Comparison of ENCODE assay signal across 8 mouse cellular contexts in genomic region chr7:101820295-101821030, GRCm38 (mm10). TPM values are rescaled to one million over a fixed set of nuclear protein-coding genes. Genes with fewer than 3 reads are reported as not detected.
DNase-seq lines count a peak whose midpoint lies in the region; ATAC-seq and TF ChIP-seq lines count a peak whose summit lies in the region.

No protein-coding gene starts in this region.

- no peak overlapping the region for H3K27ac ChIP-seq in lung, embryonic 16.5 days (ENCODE audit: low read length)
- H3K27ac ChIP-seq in embryonic facial prominence, embryonic 11.5 days (replicated peaks; ENCODE audit: low read depth, low read length) = no peak overlapping the region
- H3K27ac ChIP-seq in intestine, postnatal 0 days (ENCODE audit: low read depth, low read length) = no peak overlapping the region

- DNase-seq in lung, postnatal 4 days = no peak
- peak; percentile 51 for DNase-seq in embryonic facial prominence, embryonic 11.5 days (ENCODE audit: low spot score)
- DNase-seq in retina, embryonic 14.5 days (ENCODE audit: low spot score) = peak; percentile 32
- DNase-seq in spleen, adult 12 weeks (ENCODE audit: low spot score) = no peak
- no peak for DNase-seq in lung, adult 2 months

- H3K9me3 ChIP-seq in lung, embryonic 16.5 days (ENCODE audit: control insufficient read depth, low read length) = no peaks in the 10 kb centered on the region
- no peaks in the 10 kb centered on the region for H3K9me3 ChIP-seq in embryonic facial prominence, embryonic 11.5 days (replicated peaks; ENCODE audit: control insufficient read depth, low read length)
- H3K9me3 ChIP-seq in intestine, postnatal 0 days (ENCODE audit: control insufficient read depth) = no peaks in the 10 kb centered on the region

- peak overlapping the region; percentile 79 for H3K4me2 ChIP-seq in lung, embryonic 16.5 days (ENCODE audit: low read depth, low read length)
- H3K4me2 ChIP-seq in embryonic facial prominence, embryonic 11.5 days (ENCODE audit: low read depth, low read length) = peak overlapping the region; percentile 34
- H3K4me2 ChIP-seq in intestine, postnatal 0 days (replicated peaks; ENCODE audit: low read depth) = peak overlapping the region; percentile 78

- H3K9ac ChIP-seq in lung, embryonic 16.5 days (ENCODE audit: low read length) = 0 out of 2 replicates have a peak overlapping the region, but pooled peaks have one; percentile 2
- no peak overlapping the region for H3K9ac ChIP-seq in embryonic facial prominence, embryonic 11.5 days (replicated peaks; ENCODE audit: low read length)
- H3K9ac ChIP-seq in intestine, postnatal 0 days (ENCODE audit: low read depth, low read length) = no peak overlapping the region

- H3K4me1 ChIP-seq in lung, embryonic 16.5 days (replicated peaks; ENCODE audit: control insufficient read depth, insufficient read depth, low read length) = peaks cover 20% of the 10 kb centered on the region
- peaks cover 13% of the 10 kb centered on the region for H3K4me1 ChIP-seq in embryonic facial prominence, embryonic 11.5 days (ENCODE audit: control insufficient read depth, insufficient read depth, low read length)
- peaks cover 20% of the 10 kb centered on the region; the same call in 1 of the 2 replicates for H3K4me1 ChIP-seq in intestine, postnatal 0 days (replicated peaks; ENCODE audit: control insufficient read depth, insufficient read depth, low read length)
- peaks cover 4% of the 10 kb centered on the region; the same call in 1 of the 2 replicates for H3K4me1 ChIP-seq in lung, adult 2 months (ENCODE audit: control insufficient read depth, insufficient read depth, low read length)

- peak overlapping the region; percentile 47 for H3K4me3 ChIP-seq in lung, embryonic 16.5 days (ENCODE audit: low read length)
- 0 out of 2 replicates have a peak overlapping the region, but pooled peaks have one; percentile 12 for H3K4me3 ChIP-seq in embryonic facial prominence, embryonic 11.5 days (ENCODE audit: low read depth, low read length)
- peak overlapping the region; percentile 41 for H3K4me3 ChIP-seq in intestine, postnatal 0 days (ENCODE audit: low read depth, low read length)
- H3K4me3 ChIP-seq in lung, adult 2 months (replicated peaks; ENCODE audit: extremely low read depth, low read depth, low read length) = no peak overlapping the region

- H3K27me3 ChIP-seq in lung, embryonic 16.5 days (ENCODE audit: control insufficient read depth, insufficient read depth, low read depth, low read length) = peaks cover 53% of the 10 kb centered on the region
- peaks cover 57% of the 10 kb centered on the region for H3K27me3 ChIP-seq in embryonic facial prominence, embryonic 11.5 days (ENCODE audit: control insufficient read depth, insufficient read depth, low read length)
- H3K27me3 ChIP-seq in intestine, postnatal 0 days (replicated peaks; ENCODE audit: control insufficient read depth, insufficient read depth, low read length) = peaks cover 55% of the 10 kb centered on the region

- no peak for TF ChIP-seq CTCF in intestine, postnatal 0 days (IDR thresholded peaks at IDR 0.05; ENCODE audit: low read depth)
- no peak for TF ChIP-seq CTCF in lung, adult 2 months (IDR thresholded peaks at IDR 0.05; ENCODE audit: insufficient read depth, low read length)

- WGBS in lung, embryonic 16.5 days = 3% methylated on average over 35 of the region's 35 CpGs
- WGBS in embryonic facial prominence, embryonic 11.5 days = 2% methylated on average over 35 of the region's 35 CpGs
- WGBS in intestine, postnatal 0 days = 7% methylated on average over 35 of the region's 35 CpGs
- WGBS in lung, adult 2 months = 7% methylated on average over 35 of the region's 35 CpGs

- peaks cover 12% of the 10 kb centered on the region for H3K36me3 ChIP-seq in lung, embryonic 16.5 days (ENCODE audit: control insufficient read depth, insufficient read depth, low read length)
- no peaks in the 10 kb centered on the region; the same call in none of the 2 replicates for H3K36me3 ChIP-seq in embryonic facial prominence, embryonic 11.5 days (replicated peaks; ENCODE audit: control insufficient read depth, insufficient read depth, low read depth, low read length)
- peaks cover 15% of the 10 kb centered on the region for H3K36me3 ChIP-seq in intestine, postnatal 0 days (ENCODE audit: control insufficient read depth, insufficient read depth)

- no peak for ATAC-seq in lung, embryonic 16.5 days (ENCODE audit: low read depth)
- no peak for ATAC-seq in embryonic facial prominence, embryonic 11.5 days (replicated peaks; ENCODE audit: insufficient number of reproducible peaks, low FRiP score, low TSS enrichment, low read depth)
- ATAC-seq in intestine, postnatal 0 days = no peak
- no peak for ATAC-seq in erythroblast, adult 5-6 weeks (replicated peaks; ENCODE audit: low FRiP score, poor library complexity, severe bottlenecking)

- TF ChIP-seq POLR2A in lung, adult 2 months (IDR thresholded peaks at IDR 0.05; ENCODE audit: borderline replicate concordance, extremely low read depth, low read depth, low read length) = no peak

RNA-seq across cellular contexts. Expression of gene Phox2a, which starts 2.4 kb away (rescaled TPM):
- polyA plus RNA-seq in lung, embryonic 16.5 days (2015; fragmentation: Nextera tagmentation; extraction: Ambion mirVana) = 0.28 and 0.34 TPM in 2 replicates
- polyA plus RNA-seq in embryonic facial prominence, embryonic 11.5 days (2014; fragmentation: Nextera tagmentation; extraction: Ambion mirVana) = 0.34 and 0.57 TPM in 2 replicates
- 2.7 and 3.2 TPM in 2 replicates for polyA plus RNA-seq in intestine, postnatal 0 days (2015; fragmentation: Nextera tagmentation; extraction: Ambion mirVana)
- not detected in 2 replicates for total RNA-seq in erythroblast, adult 5-6 weeks (2015; ENCODE audit: low replicate concordance)
- total RNA-seq in erythroblast, adult 5-6 weeks (2017; ENCODE audit: low replicate concordance) = not detected in 2 replicates
- not detected in 2 replicates for polyA plus RNA-seq in lung, adult 2 months (2012; rRNA removed)

RNA-seq across cellular contexts. Expression of gene Inppl1, which starts 17.6 kb away (rescaled TPM):
- 34.8 and 35.7 TPM in 2 replicates for polyA plus RNA-seq in lung, embryonic 16.5 days (2015; fragmentation: Nextera tagmentation; extraction: Ambion mirVana)
- 30.5 and 34.4 TPM in 2 replicates for polyA plus RNA-seq in embryonic facial prominence, embryonic 11.5 days (2014; fragmentation: Nextera tagmentation; extraction: Ambion mirVana)
- polyA plus RNA-seq in intestine, postnatal 0 days (2015; fragmentation: Nextera tagmentation; extraction: Ambion mirVana) = 18.2 and 25.8 TPM in 2 replicates
- 0.58 and 5.6 TPM in 2 replicates for total RNA-seq in erythroblast, adult 5-6 weeks (2015; ENCODE audit: low replicate concordance)
- total RNA-seq in erythroblast, adult 5-6 weeks (2017; ENCODE audit: low replicate concordance) = 1.4 and 18.0 TPM in 2 replicates
- polyA plus RNA-seq in lung, adult 2 months (2012; rRNA removed) = 84.3 TPM in 2 replicates

RNA-seq across cellular contexts. Expression of gene Folr2, which starts 36.5 kb away (rescaled TPM):
- polyA plus RNA-seq in lung, embryonic 16.5 days (2015; fragmentation: Nextera tagmentation; extraction: Ambion mirVana) = 1.5 and 2.8 TPM in 2 replicates
- 0.50 TPM in 1 of 2 replicates, not detected in the other for polyA plus RNA-seq in embryonic facial prominence, embryonic 11.5 days (2014; fragmentation: Nextera tagmentation; extraction: Ambion mirVana)
- 1.1 and 1.2 TPM in 2 replicates for polyA plus RNA-seq in intestine, postnatal 0 days (2015; fragmentation: Nextera tagmentation; extraction: Ambion mirVana)
- 3.6 TPM in 1 of 2 replicates, not detected in the other for total RNA-seq in erythroblast, adult 5-6 weeks (2015; ENCODE audit: low replicate concordance)
- not detected in 2 replicates for total RNA-seq in erythroblast, adult 5-6 weeks (2017; ENCODE audit: low replicate concordance)
- polyA plus RNA-seq in lung, adult 2 months (2012; rRNA removed) = 11.8 and 12.6 TPM in 2 replicates

RNA-seq across cellular contexts. Expression of gene Anapc15, which starts 43.1 kb away (rescaled TPM):
- 71.2 and 73.0 TPM in 2 replicates for polyA plus RNA-seq in lung, embryonic 16.5 days (2015; fragmentation: Nextera tagmentation; extraction: Ambion mirVana)
- 85.6 and 92.7 TPM in 2 replicates for polyA plus RNA-seq in embryonic facial prominence, embryonic 11.5 days (2014; fragmentation: Nextera tagmentation; extraction: Ambion mirVana)
- 56.2 and 58.1 TPM in 2 replicates for polyA plus RNA-seq in intestine, postnatal 0 days (2015; fragmentation: Nextera tagmentation; extraction: Ambion mirVana)
- 14.2 and 28.4 TPM in 2 replicates for total RNA-seq in erythroblast, adult 5-6 weeks (2015; ENCODE audit: low replicate concordance)
- total RNA-seq in erythroblast, adult 5-6 weeks (2017; ENCODE audit: low replicate concordance) = 18.6 and 19.5 TPM in 2 replicates
- 21.1 and 36.2 TPM in 2 replicates for polyA plus RNA-seq in lung, adult 2 months (2012; rRNA removed)

RNA-seq across cellular contexts. Expression of gene Folr1, which starts 50.1 kb away (rescaled TPM):
- polyA plus RNA-seq in lung, embryonic 16.5 days (2015; fragmentation: Nextera tagmentation; extraction: Ambion mirVana) = 1.5 and 1.6 TPM in 2 replicates
- 0.91 and 4.9 TPM in 2 replicates for polyA plus RNA-seq in embryonic facial prominence, embryonic 11.5 days (2014; fragmentation: Nextera tagmentation; extraction: Ambion mirVana)
- polyA plus RNA-seq in intestine, postnatal 0 days (2015; fragmentation: Nextera tagmentation; extraction: Ambion mirVana) = 521 and 623 TPM in 2 replicates
- not detected in 2 replicates for total RNA-seq in erythroblast, adult 5-6 weeks (2015; ENCODE audit: low replicate concordance)
- not detected in 2 replicates for total RNA-seq in erythroblast, adult 5-6 weeks (2017; ENCODE audit: low replicate concordance)
- 0.67 and 1.2 TPM in 2 replicates for polyA plus RNA-seq in lung, adult 2 months (2012; rRNA removed)

Comparison
In these comparisons a context has a peak if more than half of its experiments do, and no peak if none do; other contexts are left out.
1. DNase-seq: peak in embryonic facial prominence, embryonic 11.5 days (single experiment) and retina, embryonic 14.5 days (single experiment); none in lung, postnatal 4 days (0 of 2), spleen, adult 12 weeks (single experiment) and lung, adult 2 months (single experiment).
2. Peak in every context shown above with its lines, with median percentiles within 50 percentile points of each other: H3K4me2 ChIP-seq.